Mouse (Mus musculus) stomach, embryonic 14.5 days (tissue): ENCODE results near the gene Sertad1. TPM values are rescaled to one million over a fixed set of nuclear protein-coding genes. Genes with fewer than 3 reads are reported as not detected.
"Not testable (repeated sequence)": the region's sequence is repeated elsewhere in the genome, so short reads cannot be mapped to it uniquely, and the experiment has no call there.

Source experiments
- ATAC-seq: fragments of 200-750 bp; cut with Nextera tagmentation; 2 replicates; pipeline ENCODE4 v1.8.0; 2017; ENCODE audit warnings: low read depth, moderate TSS enrichment; ENCODE audit not compliant: insufficient number of reproducible peaks, insufficient read depth, low FRiP score
- H3K27ac ChIP-seq: fragments of 300-500 bp; sonication (generic); 2 replicates; pipeline ENCODE4 v1.5.1; 2014; ENCODE audit warnings: mild to moderate bottlenecking, low read length, moderate library complexity, mixed read lengths
- H3K27me3 ChIP-seq: fragments of 300-500 bp; sonication (generic); 2 replicates; pipeline ENCODE4 v1.6.1; 2014; ENCODE audit warnings: low read length, control low read depth, mixed read lengths; ENCODE audit not compliant: control insufficient read depth, insufficient read depth
- H3K36me3 ChIP-seq: fragments of 300-500 bp; sonication (generic); 2 replicates; pipeline ENCODE4 v1.6.1; 2014; ENCODE audit warnings: mild to moderate bottlenecking, control low read depth, low read length, moderate library complexity, mixed read lengths; ENCODE audit not compliant: control insufficient read depth, insufficient read depth
- H3K4me1 ChIP-seq: fragments of 300-500 bp; sonication (generic); 2 replicates; pipeline ENCODE4 v1.6.1; 2014; ENCODE audit warnings: low read length, control low read depth, mixed read lengths; ENCODE audit not compliant: control insufficient read depth, insufficient read depth
- H3K4me2 ChIP-seq: fragments of 300-500 bp; sonication (generic); replicated peaks from 2 replicates; pipeline ENCODE4 v1.6.1; 2014; ENCODE audit warnings: low read depth, low read length, control low read depth
- H3K4me3 ChIP-seq: fragments of 300-500 bp; sonication (generic); 2 replicates; pipeline ENCODE4 v1.5.1; 2014; ENCODE audit warnings: low read depth, low read length, control low read depth
- H3K9ac ChIP-seq: fragments of 300-500 bp; sonication (generic); replicated peaks from 2 replicates; pipeline ENCODE4 v1.6.1; 2014; ENCODE audit warnings: low read depth, mild to moderate bottlenecking, control low read depth, low read length, moderate library complexity, mixed read lengths
- H3K9me3 ChIP-seq: fragments of 300-500 bp; sonication (generic); 2 replicates; pipeline ENCODE4 v1.6.1; 2016; ENCODE audit warnings: low read depth, low read length, control low read depth; ENCODE audit not compliant: control insufficient read depth
- WGBS: fragments of 180-500 bp; shearing (Covaris S2); extraction: QIAGEN DNeasy Blood & Tissue Kit; methylation state at CpG from one replicate; pipeline ENCODE4 v1.1.7; 2014; 5-methylcytosine and 5-hydroxymethylcytosine counted together
- polyA plus RNA-seq: library from polyadenylated mRNA; unstranded; fragments of >200 nt; fragmentation: Nextera tagmentation; extraction: Ambion mirVana; gene quantifications from 2 replicates; pipeline ENCODE4 v1.2.1, GENCODE M21; 2014

Gene Sertad1
- polyA plus RNA-seq, 1 experiment from 2014 or later, result 35.5 TPM

- H3K9ac ChIP-seq, result peak overlapping the region; percentile 76
- peaks cover 18% of the 10 kb centered on the region; the same call in 1 of the 2 replicates for H3K4me1 ChIP-seq
- peak overlapping the region; percentile 98 for H3K27ac ChIP-seq
- no peak for ATAC-seq
- no peaks in the 10 kb centered on the region for H3K27me3 ChIP-seq
- H3K4me2 ChIP-seq, result peak overlapping the region; percentile 60
- peak overlapping the region; percentile 72 for H3K4me3 ChIP-seq
- H3K9me3 ChIP-seq, result no peaks in the 10 kb centered on the region
- under 1% methylated on average over 13 of the region's 13 CpGs for WGBS
- peaks cover 5% of the 10 kb centered on the region; the same call in 1 of the 2 replicates for H3K36me3 ChIP-seq
Measured at GRCm38 (mm10) chr7:27487740-27488268, 1.1 kb downstream of the Sertad1 start.

- no peak overlapping the region for H3K9ac ChIP-seq
- peaks cover 18% of the 10 kb centered on the region; the same call in 1 of the 2 replicates for H3K4me1 ChIP-seq
- WGBS, result 87% methylated on average over 24 of the region's 25 CpGs
- H3K27me3 ChIP-seq, result no peaks in the 10 kb centered on the region
- no peak for ATAC-seq
- no peaks in the 10 kb centered on the region for H3K9me3 ChIP-seq
- H3K36me3 ChIP-seq, result peaks cover 5% of the 10 kb centered on the region; the same call in 1 of the 2 replicates
- no peak overlapping the region for H3K4me3 ChIP-seq
- no peak overlapping the region for H3K27ac ChIP-seq
- no peak overlapping the region for H3K4me2 ChIP-seq
Measured at GRCm38 (mm10) chr7:27489270-27489869, 2.7 kb downstream of the Sertad1 start.

DNA sequence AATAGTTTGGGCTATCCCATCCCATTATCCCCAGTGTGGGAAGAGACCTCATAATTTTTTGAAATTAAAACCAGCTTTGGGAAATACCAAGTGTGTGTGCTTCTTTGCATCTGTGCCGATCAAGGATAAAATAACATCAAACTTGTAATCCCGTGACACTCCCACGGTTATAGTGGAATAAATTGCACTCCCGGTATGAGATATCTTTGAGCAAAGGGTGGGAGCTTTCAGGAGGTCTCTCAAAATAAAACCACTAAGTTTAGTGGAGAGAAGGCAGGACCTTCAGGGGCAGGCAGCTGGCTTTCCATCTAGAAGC lies 3.5 kb downstream of the Sertad1 start:
- Histone ChIP-seq H3K36me3 (peaks cover 5% of the 10 kb centered on the region; the same call in 1 of the 2 replicates), H3K9me3 (no peaks in the 10 kb centered on the region), H3K4me3 (peak overlapping the region; percentile 31), H3K27me3 (no peaks in the 10 kb centered on the region), H3K4me1 (peaks cover 18% of the 10 kb centered on the region; the same call in 1 of the 2 replicates), H3K9ac (no peak overlapping the region; the same call in 1 of the 2 replicates), H3K27ac (peak overlapping the region; percentile 94), H3K4me2 (peak overlapping the region; percentile 56)
- WGBS, result 22% methylated on average over 4 of the region's 4 CpGs
- ATAC-seq, result no peak

GRCm38 (mm10) chr7:27490543-27491329 lies 4.0 kb downstream of the Sertad1 start:
- Histone ChIP-seq H3K27me3 (no peaks in the 10 kb centered on the region), H3K36me3 (peaks cover 5% of the 10 kb centered on the region; the same call in 1 of the 2 replicates), H3K9me3 (no peaks in the 10 kb centered on the region), H3K4me2 (peak overlapping the region; percentile 56), H3K4me3 (peak overlapping the region; percentile 31), H3K27ac (peak overlapping the region; percentile 94), H3K9ac (no peak overlapping the region; the same call in 1 of the 2 replicates), H3K4me1 (peaks cover 18% of the 10 kb centered on the region; the same call in 1 of the 2 replicates)
- ATAC-seq, result peak; percentile 81
- under 1% methylated on average over 30 of the region's 33 CpGs for WGBS

GRCm38 (mm10) chr7:27491856-27492255 lies 5.1 kb downstream of the Sertad1 start:
- Histone ChIP-seq H3K4me2 (no peak overlapping the region), H3K27ac (peak overlapping the region; percentile 29; the same call in 1 of the 2 replicates), H3K4me1 (peaks cover 18% of the 10 kb centered on the region; the same call in 1 of the 2 replicates), H3K4me3 (no peak overlapping the region), H3K36me3 (peaks cover 5% of the 10 kb centered on the region; the same call in 1 of the 2 replicates), H3K27me3 (no peaks in the 10 kb centered on the region), H3K9ac (no peak overlapping the region), H3K9me3 (no peaks in the 10 kb centered on the region)
- 65% methylated on average over 7 of the region's 7 CpGs for WGBS
- ATAC-seq, result no peak

- no peaks in the 10 kb centered on the region for H3K9me3 ChIP-seq
- H3K4me2 ChIP-seq, result no peak overlapping the region
- no peak overlapping the region for H3K4me3 ChIP-seq
- no peak for ATAC-seq
- no peaks in the 10 kb centered on the region for H3K27me3 ChIP-seq
- H3K36me3 ChIP-seq, result peaks cover 5% of the 10 kb centered on the region; the same call in 1 of the 2 replicates
- no peak overlapping the region for H3K27ac ChIP-seq
- 60% methylated on average over 3 of the region's 3 CpGs for WGBS
- no peak overlapping the region for H3K9ac ChIP-seq
- peaks cover 17% of the 10 kb centered on the region; the same call in 1 of the 2 replicates for H3K4me1 ChIP-seq
Measured at GRCm38 (mm10) chr7:27493022-27493421, 6.3 kb downstream of the Sertad1 start.

GRCm38 (mm10) chr7:27493450-27493849 lies 6.7 kb downstream of the Sertad1 start:
- H3K4me2 ChIP-seq, result no peak overlapping the region
- H3K4me1 ChIP-seq, result peaks cover 14% of the 10 kb centered on the region; the same call in 1 of the 2 replicates
- 78% methylated on average over 5 of the region's 5 CpGs for WGBS
- no peak overlapping the region for H3K27ac ChIP-seq
- H3K9me3 ChIP-seq, result no peaks in the 10 kb centered on the region
- peaks cover 5% of the 10 kb centered on the region; the same call in 1 of the 2 replicates for H3K36me3 ChIP-seq
- ATAC-seq, result no peak
- no peak overlapping the region for H3K4me3 ChIP-seq
- H3K27me3 ChIP-seq, result no peaks in the 10 kb centered on the region
- H3K9ac ChIP-seq, result no peak overlapping the region

DNA sequence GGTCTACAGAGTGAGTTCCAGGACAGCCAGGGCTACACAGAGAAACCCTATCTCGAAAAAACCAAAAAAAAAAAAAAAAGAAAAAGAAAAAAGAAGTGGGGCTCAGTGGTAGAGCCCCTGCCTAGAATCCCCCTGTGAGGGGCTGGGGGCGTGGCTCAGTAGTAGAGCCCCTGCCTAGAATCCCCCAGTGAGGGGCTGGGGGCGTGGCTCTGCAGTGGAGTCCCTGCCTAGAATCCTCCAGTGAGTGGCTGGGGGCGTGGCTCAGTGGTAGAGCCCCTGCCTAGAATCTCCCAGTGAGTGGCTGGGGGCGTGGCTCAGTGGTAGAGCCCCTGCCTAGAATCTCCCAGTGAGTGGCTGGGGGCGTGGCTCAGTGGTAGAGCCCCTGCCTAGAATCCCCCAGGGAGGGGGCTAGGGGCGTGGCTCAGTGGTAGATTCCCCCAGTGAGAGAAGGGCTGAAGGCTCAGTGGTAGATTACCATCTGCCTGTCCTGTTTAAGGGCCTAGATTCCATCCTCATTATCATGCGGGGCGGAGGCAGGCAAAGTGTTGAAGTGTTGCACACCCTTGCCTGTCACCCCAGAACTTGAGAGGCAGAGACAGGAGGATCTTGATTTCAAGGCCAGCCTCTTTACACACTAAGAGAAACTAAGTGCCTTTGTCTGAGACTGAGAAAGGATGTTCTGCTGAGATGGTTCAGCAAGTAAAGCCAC lies 8.1 kb downstream of the Sertad1 start:
- not testable (repeated sequence) for H3K36me3 ChIP-seq, H3K9me3 ChIP-seq, H3K27ac ChIP-seq, H3K9ac ChIP-seq, H3K27me3 ChIP-seq, H3K4me2 ChIP-seq, ATAC-seq, H3K4me3 ChIP-seq, H3K4me1 ChIP-seq
- 92% methylated on average over 8 of the region's 9 CpGs for WGBS
